Mouse (Mus musculus): ENCODE results near the gene Trpv5. TPM values are rescaled to one million over a fixed set of nuclear protein-coding genes. Genes with fewer than 3 reads are reported as not detected.

The Trpv5 gene
- total and polyA plus RNA-seq, 3 experiments: 0.12 to 0.26 TPM; not detected in 1

- H3K79me2 ChIP-seq (ENCODE audit: control insufficient read depth, insufficient read depth, low read length, poor library complexity): no peaks in the 10 kb centered on the region
- H3K9me3 ChIP-seq (replicated peaks; ENCODE audit: insufficient read depth, low read length): no peaks in the 10 kb centered on the region
- no peaks in the 10 kb centered on the region for H3K4me1 ChIP-seq (ENCODE audit: control insufficient read depth in 1 of 2, insufficient read depth in 2 of 2, low read length in 2 of 2)
- H3K36me3 ChIP-seq (ENCODE audit: control insufficient read depth in 1 of 2, insufficient read depth in 2 of 2, low read length in 2 of 2): no peaks in the 10 kb centered on the region
- TF ChIP-seq NELFE (IDR thresholded peaks at IDR 0.05; ENCODE audit: low read depth, low read length) (no peak), MEF2A (IDR thresholded peaks at IDR 0.05; ENCODE audit: extremely low read depth, insufficient replicate concordance, low read depth, low read length, poor library complexity, severe bottlenecking) (no peak), MYB (IDR thresholded peaks at IDR 0.05; ENCODE audit: low read depth, low read length) (no peak), RCOR1 (IDR thresholded peaks at IDR 0.05; ENCODE audit: low read depth, low read length) (no peak), ZKSCAN1 (IDR thresholded peaks at IDR 0.05; ENCODE audit: low read depth, low read length) (no peak), SMC3 (IDR thresholded peaks at IDR 0.05; ENCODE audit: low read depth, low read length) (no peak)
- H3K9ac ChIP-seq (ENCODE audit: control insufficient read depth, low read depth, low read length, poor library complexity, severe bottlenecking): no peak overlapping the region
- no peak for DNase-seq (ENCODE audit: low read depth, low spot score)
- H3K27ac ChIP-seq (ENCODE audit: control insufficient read depth, low read depth, low read length): no peak overlapping the region
- H3K4me3 ChIP-seq (ENCODE audit: control insufficient read depth in 1 of 2, insufficient read depth in 1 of 2, low read depth in 2 of 2, low read length in 2 of 2): no peak overlapping the region
- H3K27me3 ChIP-seq (ENCODE audit: control insufficient read depth in 1 of 2, insufficient read depth in 2 of 2, low read length in 2 of 2): no peaks in the 10 kb centered on the region; a peak in 1 of 4 replicates
Observed at GRCm38 (mm10) chr6:41640449-41640848, 40.1 kb downstream of the Trpv5 start.

- no peak for TF ChIP-seq BHLHE40 (IDR thresholded peaks at IDR 0.05; ENCODE audit: borderline replicate concordance, low read depth, low read length)
- TF ChIP-seq UBTF (IDR thresholded peaks at IDR 0.05; ENCODE audit: borderline replicate concordance, insufficient read depth, low read depth, low read length): no peak
- no peak for TF ChIP-seq POLR2A (IDR thresholded peaks at IDR 0.05; ENCODE audit: control insufficient read depth in 1 of 2, insufficient read depth in 1 of 2, low read depth in 1 of 2, low read length in 2 of 2, poor library complexity in 1 of 2)
- TF ChIP-seq USF2 (IDR thresholded peaks at IDR 0.05; ENCODE audit: borderline replicate concordance in 1 of 2, insufficient read depth in 1 of 2, low read depth in 1 of 2, low read length in 2 of 2): no peak
- TF ChIP-seq MXI1 (IDR thresholded peaks at IDR 0.05; ENCODE audit: low read depth, low read length): no peak
- no peak for TF ChIP-seq ZMIZ1 (IDR thresholded peaks at IDR 0.05; ENCODE audit: low read depth, low read length)
- no peak for TF ChIP-seq NRF1 (IDR thresholded peaks at IDR 0.05; ENCODE audit: insufficient read depth, low read depth, low read length, poor library complexity, severe bottlenecking)
- TF ChIP-seq NELFE (IDR thresholded peaks at IDR 0.05; ENCODE audit: low read depth, low read length): no peak
- no peak for TF ChIP-seq CHD1 (IDR thresholded peaks at IDR 0.05; ENCODE audit: low read depth, low read length)
- no peak for TF ChIP-seq SMC3 (IDR thresholded peaks at IDR 0.05; ENCODE audit: low read depth, low read length)
- H3K27ac ChIP-seq (ENCODE audit: control insufficient read depth, low read depth, low read length): no peak overlapping the region
- H3K4me3 ChIP-seq (ENCODE audit: control insufficient read depth in 1 of 2, insufficient read depth in 1 of 2, low read depth in 2 of 2, low read length in 2 of 2): no peak overlapping the region
- no peak for DNase-seq (ENCODE audit: low read depth, low spot score)
- no peak overlapping the region for H3K9ac ChIP-seq (ENCODE audit: control insufficient read depth, low read depth, low read length, poor library complexity, severe bottlenecking)
- no peaks in the 10 kb centered on the region for H3K4me1 ChIP-seq (ENCODE audit: control insufficient read depth in 1 of 2, insufficient read depth in 2 of 2, low read length in 2 of 2)
- H3K36me3 ChIP-seq (ENCODE audit: control insufficient read depth in 1 of 2, insufficient read depth in 2 of 2, low read length in 2 of 2): no peaks in the 10 kb centered on the region
- no peaks in the 10 kb centered on the region for H3K9me3 ChIP-seq (replicated peaks; ENCODE audit: insufficient read depth, low read length)
- no peaks in the 10 kb centered on the region for H3K79me2 ChIP-seq (ENCODE audit: control insufficient read depth, insufficient read depth, low read length, poor library complexity)
- no peaks in the 10 kb centered on the region; a peak in 1 of 4 replicates for H3K27me3 ChIP-seq (ENCODE audit: control insufficient read depth in 1 of 2, insufficient read depth in 2 of 2, low read length in 2 of 2)
Observed at GRCm38 (mm10) chr6:41637927-41638506, 42.6 kb downstream of the Trpv5 start.
